Mouse (Mus musculus): ENCODE results near the gene Olfr746. TPM values are rescaled to one million over a fixed set of nuclear protein-coding genes. Genes with fewer than 3 reads are reported as not detected.

Gene Olfr746
- not detected in 2 replicates for polyA plus RNA-seq (2015; fragmentation: Nextera tagmentation; extraction: Ambion mirVana)

DNA sequence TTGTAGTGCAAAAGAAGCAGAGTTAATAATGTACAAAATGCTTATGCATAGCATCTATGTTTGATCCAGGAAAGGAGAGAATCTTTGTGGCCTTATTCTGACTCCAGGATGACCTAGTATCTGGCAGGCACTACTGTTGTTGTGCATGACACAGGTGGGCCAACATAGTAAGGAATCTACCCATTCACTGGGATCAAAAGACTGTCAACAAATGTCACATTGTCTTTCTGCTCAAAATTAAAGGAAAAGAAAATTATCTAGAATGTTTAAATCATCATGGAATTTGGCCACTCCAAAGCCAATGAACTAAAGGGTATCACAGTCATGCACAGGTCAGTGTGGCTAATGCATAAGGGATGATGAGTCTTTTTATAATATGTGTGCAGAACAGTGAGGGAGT is at the start of gene Olfr746:
Gene Olfr746 (plus strand): TSS at position 301 of the 400 bp plus-strand sequence.
- H3K9me3 ChIP-seq (ENCODE audit: control insufficient read depth, low read length): no peaks in the 10 kb centered on the region
- H3K27ac ChIP-seq (ENCODE audit: low read length): no peak within 1 kb of the TSS
- no peak within 1 kb of the TSS for H3K9ac ChIP-seq (replicated peaks; ENCODE audit: low read depth, low read length)
- H3K4me2 ChIP-seq (ENCODE audit: low read length): no peak within 1 kb of the TSS
- H3K4me1 ChIP-seq (replicated peaks; ENCODE audit: control insufficient read depth, insufficient read depth, low read length): no peaks in the 10 kb centered on the region
- no peaks in the 10 kb centered on the region for H3K36me3 ChIP-seq (ENCODE audit: control insufficient read depth, insufficient read depth)
- no peak within 1 kb of the TSS for H3K4me3 ChIP-seq (replicated peaks; ENCODE audit: low read length)
- no peaks in the 10 kb centered on the region for H3K27me3 ChIP-seq (replicated peaks; ENCODE audit: control insufficient read depth, insufficient read depth, low read length)
- ATAC-seq: no peak

GRCm38 (mm10) chr14:50614579-50614978 is 32.3 kb upstream of the Olfr746 start, which contains the start of gene Olfr744:
Gene Olfr744 (plus strand): TSS chr14:50614879.
- Histone ChIP-seq H3K4me1 (replicated peaks; ENCODE audit: control insufficient read depth, insufficient read depth, low read length) (no peaks in the 10 kb centered on the region), H3K4me2 (ENCODE audit: low read length) (no peak within 1 kb of the TSS), H3K4me3 (replicated peaks; ENCODE audit: low read length) (no peak within 1 kb of the TSS), H3K9ac (replicated peaks; ENCODE audit: low read depth, low read length) (no peak within 1 kb of the TSS), H3K36me3 (ENCODE audit: control insufficient read depth, insufficient read depth) (no peaks in the 10 kb centered on the region), H3K27me3 (replicated peaks; ENCODE audit: control insufficient read depth, insufficient read depth, low read length) (no peaks in the 10 kb centered on the region), H3K27ac (ENCODE audit: low read length) (no peak within 1 kb of the TSS), H3K9me3 (ENCODE audit: control insufficient read depth, low read length) (no peaks in the 10 kb centered on the region)
- 89% methylated on average over 2 of the region's 2 CpGs for WGBS
- no peak for ATAC-seq

GRCm38 (mm10) chr14:50639088-50639487 is 7.8 kb upstream of the Olfr746 start, which contains the start of gene Olfr745:
Gene Olfr745 (plus strand): TSS chr14:50639388.
- no peak within 1 kb of the TSS for H3K4me3 ChIP-seq (replicated peaks; ENCODE audit: low read length)
- no peaks in the 10 kb centered on the region for H3K36me3 ChIP-seq (ENCODE audit: control insufficient read depth, insufficient read depth)
- peaks cover 3% of the 10 kb centered on the region; the same call in 1 of the 2 replicates for H3K9me3 ChIP-seq (ENCODE audit: control insufficient read depth, low read length)
- no peak within 1 kb of the TSS for H3K27ac ChIP-seq (ENCODE audit: low read length)
- 83% methylated on average over 2 of the region's 2 CpGs for WGBS
- no peaks in the 10 kb centered on the region for H3K27me3 ChIP-seq (replicated peaks; ENCODE audit: control insufficient read depth, insufficient read depth, low read length)
- H3K4me1 ChIP-seq (replicated peaks; ENCODE audit: control insufficient read depth, insufficient read depth, low read length): no peaks in the 10 kb centered on the region
- H3K4me2 ChIP-seq (ENCODE audit: low read length): no peak within 1 kb of the TSS
- ATAC-seq: no peak
- no peak within 1 kb of the TSS for H3K9ac ChIP-seq (replicated peaks; ENCODE audit: low read depth, low read length)

- H3K27me3 ChIP-seq (replicated peaks; ENCODE audit: control insufficient read depth, insufficient read depth, low read length): no peaks in the 10 kb centered on the region
- no peaks in the 10 kb centered on the region for H3K36me3 ChIP-seq (ENCODE audit: control insufficient read depth, insufficient read depth)
- H3K4me1 ChIP-seq (replicated peaks; ENCODE audit: control insufficient read depth, insufficient read depth, low read length): no peaks in the 10 kb centered on the region
- no peak for ATAC-seq
- H3K9ac ChIP-seq (replicated peaks; ENCODE audit: low read depth, low read length): no peak within 1 kb of the TSS
- no peak within 1 kb of the TSS for H3K4me3 ChIP-seq (replicated peaks; ENCODE audit: low read length)
- H3K27ac ChIP-seq (ENCODE audit: low read length): no peak within 1 kb of the TSS
- 89% methylated on average over 3 of the region's 3 CpGs for WGBS
- H3K9me3 ChIP-seq (ENCODE audit: control insufficient read depth, low read length): no peaks in the 10 kb centered on the region
- H3K4me2 ChIP-seq (ENCODE audit: low read length): no peak within 1 kb of the TSS
These were observed 46.2 kb downstream of the Olfr746 start, which contains the start of gene Olfr747 for GRCm38 (mm10) chr14:50693106-50693505. Gene Olfr747 (minus strand): TSS chr14:50693206.

Other genes starting within 250 kb of the Olfr746 start
- gene Olfr738, start 239.5 kb upstream of the Olfr746 start, polyA plus RNA-seq (2015; fragmentation: Nextera tagmentation; extraction: Ambion mirVana): not detected in 2 replicates
- not detected in 2 replicates for gene Olfr739, start 228.5 kb upstream of the Olfr746 start, polyA plus RNA-seq (2015; fragmentation: Nextera tagmentation; extraction: Ambion mirVana)
- gene Olfr740, start 201.5 kb upstream of the Olfr746 start, polyA plus RNA-seq (2015; fragmentation: Nextera tagmentation; extraction: Ambion mirVana): not detected in 2 replicates
- not detected in 2 replicates for gene Olfr741, start 174.3 kb upstream of the Olfr746 start, polyA plus RNA-seq (2015; fragmentation: Nextera tagmentation; extraction: Ambion mirVana)
- gene Olfr742, start 143.5 kb upstream of the Olfr746 start, polyA plus RNA-seq (2015; fragmentation: Nextera tagmentation; extraction: Ambion mirVana): not detected in 2 replicates
- not detected in 2 replicates for gene Olfr743, start 125.2 kb upstream of the Olfr746 start, polyA plus RNA-seq (2015; fragmentation: Nextera tagmentation; extraction: Ambion mirVana)
- not detected in 2 replicates for gene Olfr744, start 32.2 kb upstream of the Olfr746 start, polyA plus RNA-seq (2015; fragmentation: Nextera tagmentation; extraction: Ambion mirVana)
- not detected in 2 replicates for gene Olfr745, start 7.7 kb upstream of the Olfr746 start, polyA plus RNA-seq (2015; fragmentation: Nextera tagmentation; extraction: Ambion mirVana)
- gene Olfr747, start 46.1 kb downstream of the Olfr746 start, polyA plus RNA-seq (2015; fragmentation: Nextera tagmentation; extraction: Ambion mirVana): not detected in 2 replicates
- gene Olfr748, start 60.3 kb downstream of the Olfr746 start, polyA plus RNA-seq (2015; fragmentation: Nextera tagmentation; extraction: Ambion mirVana): not detected in 2 replicates
- not detected in 2 replicates for gene Olfr749, start 98.0 kb downstream of the Olfr746 start, polyA plus RNA-seq (2015; fragmentation: Nextera tagmentation; extraction: Ambion mirVana)
- 124 and 132 TPM in 2 replicates for gene Ttc5, start 138.4 kb downstream of the Olfr746 start, polyA plus RNA-seq (2015; fragmentation: Nextera tagmentation; extraction: Ambion mirVana)
- gene Ccnb1ip1, start 160.6 kb downstream of the Olfr746 start, polyA plus RNA-seq (2015; fragmentation: Nextera tagmentation; extraction: Ambion mirVana): not detected in 2 replicates
- 53.3 and 56.7 TPM in 2 replicates for gene Parp2, start 160.8 kb downstream of the Olfr746 start, polyA plus RNA-seq (2015; fragmentation: Nextera tagmentation; extraction: Ambion mirVana)
- 1.1 and 2.2 TPM in 2 replicates for gene Tep1, start 223.5 kb downstream of the Olfr746 start, polyA plus RNA-seq (2015; fragmentation: Nextera tagmentation; extraction: Ambion mirVana)

Data from forebrain, embryonic 16.5 days (tissue).